Mouse (Mus musculus): ENCODE measurements around the gene Olfr1349. TPM values are rescaled to one million over a fixed set of nuclear protein-coding genes. Genes with fewer than 3 reads are reported as not detected.
"Not testable (repeated sequence)": the region's sequence is repeated elsewhere in the genome, so short reads cannot be mapped to it uniquely, and the experiment has no call there.

The Olfr1349 gene
- polyA plus RNA-seq (2015; fragmentation: Nextera tagmentation; extraction: Ambion mirVana) = not detected in 2 replicates

DNA sequence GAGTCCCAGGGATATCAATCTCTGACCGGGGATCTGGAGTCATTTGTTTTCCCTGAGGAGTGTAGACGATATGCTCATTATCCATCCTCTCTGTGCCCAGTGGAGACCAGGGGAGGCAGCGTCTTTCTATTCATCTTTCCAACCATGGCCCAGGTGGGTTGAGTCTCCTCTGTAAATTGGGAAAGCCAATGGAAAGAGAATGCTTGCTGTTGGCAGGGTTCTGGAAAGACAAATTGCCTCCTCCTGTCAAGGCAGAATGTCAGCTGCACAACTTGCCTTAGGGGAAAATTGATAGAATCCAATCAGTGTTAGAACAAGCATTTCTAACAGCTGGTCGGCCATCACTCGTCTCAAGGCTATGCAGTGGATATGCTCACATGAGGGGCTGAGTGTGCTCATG lies at the start of gene Olfr1349:
Gene Olfr1349, minus strand, starts transcription at position 101 of the 400 bp plus-strand sequence.
- Histone ChIP-seq H3K9me3 (no peaks in the 10 kb centered on the region), H3K36me3 (replicated peaks) (no peaks in the 10 kb centered on the region), H3K4me3 (no peak within 1 kb of the TSS), H3K27me3 (replicated peaks) (no peaks in the 10 kb centered on the region), H3K4me1 (no peaks in the 10 kb centered on the region), H3K9ac (no peak within 1 kb of the TSS), H3K27ac (no peak within 1 kb of the TSS), H3K4me2 (no peak within 1 kb of the TSS)
- WGBS = 79% methylated on average over 5 of the region's 5 CpGs
- no peak for ATAC-seq (replicated peaks)

DNA sequence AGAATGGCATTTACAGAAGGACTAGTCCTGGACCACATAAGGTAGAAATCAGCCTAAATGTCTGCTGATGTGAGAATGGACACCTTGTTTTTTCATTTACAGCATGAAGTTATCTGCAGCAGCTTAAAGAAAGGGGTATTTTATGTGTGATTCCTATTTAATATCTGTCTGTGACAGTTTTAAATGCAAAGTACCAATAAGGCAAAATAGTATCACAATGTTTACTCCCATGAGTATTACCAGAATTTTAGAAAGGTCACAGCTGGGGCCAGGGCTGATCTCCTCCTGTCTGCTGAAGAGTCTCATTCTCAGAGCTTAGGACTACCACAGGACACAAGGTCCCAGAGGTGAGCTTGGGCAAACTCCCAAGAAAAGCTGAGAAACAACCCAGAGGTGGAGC lies 41.8 kb upstream of the Olfr1349 start, which contains the start of gene Olfr1350:
Gene Olfr1350, plus strand, starts transcription at position 301 of the 400 bp plus-strand sequence.
- Histone ChIP-seq H3K4me2 (no peak within 1 kb of the TSS), H3K9me3 (peaks cover 2% of the 10 kb centered on the region; the same call in 1 of the 2 replicates), H3K4me3 (no peak within 1 kb of the TSS), H3K36me3 (replicated peaks) (no peaks in the 10 kb centered on the region), H3K27ac (no peak within 1 kb of the TSS), H3K9ac (no peak within 1 kb of the TSS), H3K27me3 (replicated peaks) (no peaks in the 10 kb centered on the region), H3K4me1 (no peaks in the 10 kb centered on the region)
- no peak for ATAC-seq (replicated peaks)

DNA sequence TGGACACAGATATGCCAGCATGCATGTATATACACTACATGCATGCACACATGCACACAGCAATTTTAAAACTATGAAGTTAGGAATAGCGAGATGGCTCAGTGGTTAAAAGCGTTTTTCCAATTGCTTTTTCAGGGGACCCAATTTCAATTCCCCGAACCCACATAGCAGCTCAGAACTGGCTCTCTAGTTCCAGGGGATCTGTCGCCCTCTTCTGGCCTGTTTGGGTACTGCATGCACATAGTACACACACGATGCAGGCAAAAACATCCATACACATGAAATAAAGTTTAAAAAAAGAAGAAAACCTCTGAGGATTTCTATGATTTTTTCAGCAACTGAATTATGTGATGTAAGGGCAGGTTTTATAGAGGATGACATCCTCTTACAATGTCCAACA lies 3.4 kb upstream of the Olfr1349 start:
- no peaks in the 10 kb centered on the region for H3K9me3 ChIP-seq
- WGBS = 66% methylated on average over 5 of the region's 5 CpGs

DNA sequence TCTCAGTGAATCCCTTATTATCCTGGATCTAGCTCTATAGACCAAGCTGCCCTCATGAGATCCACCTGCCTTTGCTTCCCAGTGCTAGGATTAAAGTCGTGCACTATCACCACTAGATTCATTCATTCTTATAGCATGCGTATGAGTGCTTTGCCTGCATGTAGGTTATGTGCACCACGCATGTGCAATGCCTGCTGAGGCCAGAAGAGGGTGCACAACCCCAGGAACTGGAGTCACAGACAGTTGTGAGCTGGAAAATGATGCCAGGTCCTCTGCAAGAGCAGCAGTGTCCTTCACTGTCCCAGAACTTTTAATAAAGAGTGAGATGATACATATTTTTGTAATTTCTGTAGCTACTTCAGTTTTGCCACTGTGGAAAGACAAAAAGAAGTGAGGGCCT lies 2.3 kb upstream of the Olfr1349 start:
- Histone ChIP-seq H3K4me3 (no peak overlapping the region), H3K4me1 (no peaks in the 10 kb centered on the region), H3K4me2 (no peak overlapping the region), H3K9ac (no peak overlapping the region), H3K36me3 (replicated peaks) (no peaks in the 10 kb centered on the region), H3K27me3 (replicated peaks) (no peaks in the 10 kb centered on the region), H3K9me3 (no peaks in the 10 kb centered on the region), H3K27ac (no peak overlapping the region)
- ATAC-seq (replicated peaks) = no peak
- WGBS = 64% methylated on average over 3 of the region's 3 CpGs

More for the DNA sequence above, 3.4 kb upstream of the Olfr1349 start:
- no peaks in the 10 kb centered on the region for H3K36me3 ChIP-seq (replicated peaks)
- no peak overlapping the region for H3K9ac ChIP-seq
- H3K27me3 ChIP-seq (replicated peaks) = no peaks in the 10 kb centered on the region
- H3K4me3 ChIP-seq = no peak overlapping the region
- H3K4me2 ChIP-seq = no peak overlapping the region
- H3K4me1 ChIP-seq = no peaks in the 10 kb centered on the region
- no peak overlapping the region for H3K27ac ChIP-seq
- ATAC-seq (replicated peaks) = no peak

DNA sequence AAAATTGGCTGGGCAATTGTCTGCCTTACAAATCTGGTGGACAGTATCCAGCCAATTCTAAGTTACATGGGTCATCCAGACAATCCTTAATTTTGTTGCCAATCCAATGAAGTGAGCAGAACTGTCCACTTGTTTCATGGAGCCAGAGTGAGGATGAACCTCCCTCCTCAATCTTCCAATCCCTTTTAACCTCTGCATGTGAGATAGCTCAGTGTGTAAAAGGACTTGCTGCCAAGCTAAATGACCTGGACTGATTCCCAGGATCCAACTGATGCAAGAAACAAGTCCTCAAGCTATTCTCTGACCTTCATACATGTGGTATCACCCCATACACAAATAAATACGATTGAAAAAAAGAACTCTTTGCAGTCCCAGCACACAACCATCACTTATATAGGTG lies 1.1 kb downstream of the Olfr1349 start:
- H3K4me3 ChIP-seq = no peak overlapping the region
- no peaks in the 10 kb centered on the region for H3K27me3 ChIP-seq (replicated peaks)
- no peaks in the 10 kb centered on the region for H3K36me3 ChIP-seq (replicated peaks)
- WGBS = 28% methylated on average over 1 of the region's 1 CpGs
- H3K27ac ChIP-seq = no peak overlapping the region
- H3K9ac ChIP-seq = no peak overlapping the region
- no peaks in the 10 kb centered on the region for H3K4me1 ChIP-seq
- no peaks in the 10 kb centered on the region for H3K9me3 ChIP-seq
- ATAC-seq (replicated peaks) = no peak
- no peak overlapping the region for H3K4me2 ChIP-seq

DNA sequence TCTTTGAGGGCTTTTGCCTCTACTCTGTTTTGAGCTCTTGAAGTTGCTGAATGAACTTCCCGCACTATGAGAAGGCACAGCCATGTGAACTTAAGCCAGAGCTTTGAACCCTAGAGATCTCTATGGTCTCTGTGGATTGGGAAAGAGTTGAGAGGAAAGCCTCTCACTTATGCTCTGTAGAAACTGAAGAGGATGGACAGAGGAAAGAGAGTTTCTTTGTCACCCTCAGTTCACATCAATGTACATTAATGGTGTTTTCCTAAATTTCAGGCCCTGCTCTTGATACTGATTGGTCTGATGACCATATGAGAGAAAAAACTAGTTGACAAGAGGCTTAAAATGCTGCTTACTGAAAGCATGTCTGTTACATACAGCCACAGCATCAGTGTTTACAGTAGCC lies 14.1 kb downstream of the Olfr1349 start, which contains the start of gene Olfr1348:
Gene Olfr1348, minus strand, starts transcription at position 101 of the 400 bp plus-strand sequence.
- no peak within 1 kb of the TSS for H3K9ac ChIP-seq
- H3K9me3 ChIP-seq = no peaks in the 10 kb centered on the region
- no peak for ATAC-seq (replicated peaks)
- H3K4me2 ChIP-seq = no peak within 1 kb of the TSS
- H3K27me3 ChIP-seq (replicated peaks) = no peaks in the 10 kb centered on the region
- H3K4me3 ChIP-seq = no peak within 1 kb of the TSS
- H3K27ac ChIP-seq = no peak within 1 kb of the TSS
- H3K4me1 ChIP-seq = no peaks in the 10 kb centered on the region
- no peaks in the 10 kb centered on the region for H3K36me3 ChIP-seq (replicated peaks)
- 92% methylated on average over 1 of the region's 1 CpGs for WGBS

DNA sequence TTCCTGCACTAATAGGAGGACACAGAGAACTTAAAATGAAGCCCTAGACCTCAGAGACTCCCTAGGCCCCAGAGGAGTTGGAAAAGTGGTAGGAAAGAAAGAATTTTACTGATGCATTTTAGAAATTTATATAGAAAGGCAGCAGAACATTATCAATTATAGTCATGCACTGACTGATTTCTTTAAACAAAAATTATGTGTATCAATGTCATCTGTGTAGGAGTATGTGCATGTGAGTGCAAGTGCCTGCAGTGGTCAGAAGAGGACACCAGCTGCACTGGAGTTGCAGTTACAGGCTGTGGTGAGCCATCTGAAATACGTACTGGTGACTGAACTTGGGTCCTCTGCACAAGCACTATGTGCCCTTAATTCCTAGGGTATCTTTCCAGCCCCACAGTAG lies 23.1 kb downstream of the Olfr1349 start, which contains the start of gene Olfr1347:
Gene Olfr1347, minus strand, starts transcription at position 101 of the 400 bp plus-strand sequence.
- H3K27me3 ChIP-seq (replicated peaks) = no peaks in the 10 kb centered on the region
- no peaks in the 10 kb centered on the region for H3K36me3 ChIP-seq (replicated peaks)
- H3K4me3 ChIP-seq = no peak within 1 kb of the TSS
- no peaks in the 10 kb centered on the region; the same call in 1 of the 2 replicates for H3K9me3 ChIP-seq
- no peak within 1 kb of the TSS for H3K27ac ChIP-seq
- no peak within 1 kb of the TSS for H3K4me2 ChIP-seq
- ATAC-seq (replicated peaks) = no peak
- H3K9ac ChIP-seq = no peak within 1 kb of the TSS
- WGBS = 58% methylated on average over 1 of the region's 1 CpGs
- no peaks in the 10 kb centered on the region for H3K4me1 ChIP-seq

DNA sequence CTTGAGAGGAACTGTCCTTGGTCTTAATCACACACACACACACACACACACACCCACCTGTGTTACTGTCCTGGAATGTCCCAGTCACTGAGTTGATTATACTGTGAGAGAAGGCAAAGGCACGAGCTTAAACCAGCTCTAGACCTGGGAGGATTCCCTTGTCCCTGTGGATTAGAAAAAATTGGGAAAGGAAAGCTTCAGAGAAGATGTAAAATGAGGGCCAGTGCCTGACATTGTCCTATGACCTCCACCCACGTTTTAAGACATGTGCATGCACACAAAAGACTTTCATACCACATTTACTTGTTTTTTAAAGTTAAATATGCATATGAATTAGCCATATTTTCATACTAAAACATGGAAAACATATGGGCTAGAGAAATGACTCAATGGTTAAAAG lies 35.9 kb downstream of the Olfr1349 start, which contains the start of gene Olfr5:
Gene Olfr5, minus strand, starts transcription at position 101 of the 400 bp plus-strand sequence.
- WGBS = 36% methylated on average over 2 of the region's 2 CpGs
- Histone ChIP-seq H3K9me3 (no peaks in the 10 kb centered on the region), H3K36me3 (replicated peaks) (no peaks in the 10 kb centered on the region), H3K4me1 (no peaks in the 10 kb centered on the region), H3K27me3 (replicated peaks) (no peaks in the 10 kb centered on the region), H3K4me3 (no peak within 1 kb of the TSS), H3K4me2 (no peak within 1 kb of the TSS), H3K27ac (no peak within 1 kb of the TSS), H3K9ac (no peak within 1 kb of the TSS)
- ATAC-seq (replicated peaks) = no peak

DNA sequence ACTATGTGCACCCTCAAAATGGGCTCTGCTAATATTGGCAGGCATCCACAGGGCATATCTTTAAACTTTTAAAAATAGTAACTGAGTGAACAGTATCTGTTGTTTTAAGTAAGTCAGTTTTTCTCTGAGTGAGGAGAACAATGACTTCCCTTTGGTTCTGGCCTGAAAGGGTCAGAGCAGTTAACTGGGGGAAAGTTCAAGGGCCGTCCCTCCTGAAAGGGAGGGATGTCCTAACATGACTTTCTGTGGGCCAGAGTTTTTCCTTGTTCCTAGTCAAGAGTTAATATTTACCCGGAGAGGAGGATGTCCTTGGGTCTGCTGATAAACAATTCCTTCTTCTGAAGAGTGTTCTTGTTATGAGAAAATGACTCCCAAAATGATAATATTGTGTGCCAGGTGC lies 45.1 kb downstream of the Olfr1349 start:
- 82% methylated on average over 2 of the region's 2 CpGs for WGBS

DNA sequence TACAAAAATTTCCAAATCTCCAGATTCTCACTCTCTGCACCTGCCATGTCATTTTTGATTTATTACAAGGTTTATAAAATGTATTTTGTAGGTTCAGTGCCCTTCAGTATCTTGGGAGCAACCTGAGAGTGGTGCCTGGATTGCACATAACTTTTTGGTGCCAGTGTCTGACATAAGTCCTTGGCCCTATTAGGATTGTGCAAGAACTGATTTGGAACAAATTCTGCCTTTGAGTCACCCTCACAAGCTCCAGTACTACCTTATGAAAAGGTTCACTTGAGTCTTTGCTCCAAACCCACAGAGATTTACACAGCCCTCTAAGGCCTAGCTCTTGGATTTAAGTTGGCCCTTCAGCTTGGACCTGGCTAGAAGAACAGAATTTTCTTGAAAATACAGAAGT lies 55.8 kb downstream of the Olfr1349 start, which contains the start of gene Olfr1346:
Gene Olfr1346, plus strand, starts transcription at position 151 of the 400 bp plus-strand sequence.
- H3K4me2 ChIP-seq = no peak within 1 kb of the TSS
- no peak for ATAC-seq (replicated peaks)
- H3K27ac ChIP-seq = no peak within 1 kb of the TSS
- H3K4me1 ChIP-seq = no peaks in the 10 kb centered on the region
- H3K36me3 ChIP-seq (replicated peaks) = no peaks in the 10 kb centered on the region
- no peaks in the 10 kb centered on the region for H3K9me3 ChIP-seq
- no peak within 1 kb of the TSS for H3K9ac ChIP-seq
- H3K4me3 ChIP-seq = no peak within 1 kb of the TSS
- H3K27me3 ChIP-seq (replicated peaks) = no peaks in the 10 kb centered on the region

More for the DNA sequence above, 45.1 kb downstream of the Olfr1349 start:
- H3K27ac ChIP-seq; ATAC-seq (replicated peaks); H3K9me3 ChIP-seq; H3K9ac ChIP-seq; H3K36me3 ChIP-seq (replicated peaks); H3K27me3 ChIP-seq (replicated peaks); H3K4me1 ChIP-seq; H3K4me2 ChIP-seq; H3K4me3 ChIP-seq: not testable (repeated sequence)

Other genes starting within 250 kb of the Olfr1349 start
- gene Zfp667, start 236.4 kb downstream of the Olfr1349 start, polyA plus RNA-seq (2015; fragmentation: Nextera tagmentation; extraction: Ambion mirVana) = 15.5 and 16.8 TPM in 2 replicates
- 14.6 TPM in 2 replicates for gene Zfp583, start 191.7 kb downstream of the Olfr1349 start, polyA plus RNA-seq (2015; fragmentation: Nextera tagmentation; extraction: Ambion mirVana)
- 8.9 and 11.1 TPM in 2 replicates for gene Gm3854, start 179.2 kb downstream of the Olfr1349 start, polyA plus RNA-seq (2015; fragmentation: Nextera tagmentation; extraction: Ambion mirVana)
- 5.3 and 6.1 TPM in 2 replicates for gene Zfp78, start 159.7 kb downstream of the Olfr1349 start, polyA plus RNA-seq (2015; fragmentation: Nextera tagmentation; extraction: Ambion mirVana)
- gene Zfp28, start 139.7 kb downstream of the Olfr1349 start, polyA plus RNA-seq (2015; fragmentation: Nextera tagmentation; extraction: Ambion mirVana) = 17.7 and 18.2 TPM in 2 replicates
- 5.9 and 7.5 TPM in 2 replicates for gene Smim17, start 124.2 kb downstream of the Olfr1349 start, polyA plus RNA-seq (2015; fragmentation: Nextera tagmentation; extraction: Ambion mirVana)
- gene Gm20715, start 112.7 kb downstream of the Olfr1349 start, polyA plus RNA-seq (2015; fragmentation: Nextera tagmentation; extraction: Ambion mirVana) = 0.05 TPM in 1 of 2 replicates, not detected in the other
- gene Olfr1344, start 84.3 kb downstream of the Olfr1349 start, polyA plus RNA-seq (2015; fragmentation: Nextera tagmentation; extraction: Ambion mirVana) = 0.20 TPM in 1 of 2 replicates, not detected in the other
- gene Olfr1336, start 66.8 kb downstream of the Olfr1349 start, polyA plus RNA-seq (2015; fragmentation: Nextera tagmentation; extraction: Ambion mirVana) = not detected in 2 replicates
- not detected in 2 replicates for gene Olfr1346, start 55.8 kb downstream of the Olfr1349 start, polyA plus RNA-seq (2015; fragmentation: Nextera tagmentation; extraction: Ambion mirVana)
- not detected in 2 replicates for gene Olfr5, start 36.0 kb downstream of the Olfr1349 start, polyA plus RNA-seq (2015; fragmentation: Nextera tagmentation; extraction: Ambion mirVana)
- gene Olfr1347, start 23.2 kb downstream of the Olfr1349 start, polyA plus RNA-seq (2015; fragmentation: Nextera tagmentation; extraction: Ambion mirVana) = not detected in 2 replicates
- not detected in 2 replicates for gene Olfr1348, start 14.2 kb downstream of the Olfr1349 start, polyA plus RNA-seq (2015; fragmentation: Nextera tagmentation; extraction: Ambion mirVana)
- gene Olfr1350, start 41.9 kb upstream of the Olfr1349 start, polyA plus RNA-seq (2015; fragmentation: Nextera tagmentation; extraction: Ambion mirVana) = not detected in 2 replicates
- gene Zim1, start 173.5 kb upstream of the Olfr1349 start, polyA plus RNA-seq (2015; fragmentation: Nextera tagmentation; extraction: Ambion mirVana) = 6.7 and 7.8 TPM in 2 replicates
- gene Peg3, start 207.5 kb upstream of the Olfr1349 start, polyA plus RNA-seq (2015; fragmentation: Nextera tagmentation; extraction: Ambion mirVana) = 95.1 and 98.5 TPM in 2 replicates
- gene Usp29, start 207.6 kb upstream of the Olfr1349 start, polyA plus RNA-seq (2015; fragmentation: Nextera tagmentation; extraction: Ambion mirVana) = 36.2 and 42.4 TPM in 2 replicates